Mouse (Mus musculus) liver, embryonic 14.5 days (tissue): ENCODE measurements at regions not wholly inside any gene's neighbourhood (a gene's known extent, or its start where the extent isn't known, plus 50 kb on each side); places are given as distances from the start of the nearest gene placed in this dataset.

Experiments used
- ATAC-seq: fragments of 200-750 bp; cut with Nextera tagmentation; 2 replicates; pipeline ENCODE4 v1.8.0; 2017; ENCODE audit warnings: moderate number of reproducible peaks, mild to moderate bottlenecking, moderate library complexity; ENCODE audit not compliant: insufficient read depth
- DNase-seq, 3 experiments: peaks; one replicate each; pipeline ENCODE4 v3.0.0-alpha.2; 2012 to 2013; ENCODE audit warnings: low read depth in 3 of 3, low spot score in 3 of 3
- H3K27ac ChIP-seq: fragments of 300-500 bp; sonication (generic); 2 replicates; pipeline ENCODE4 v1.5.1; 2014; ENCODE audit warnings: moderate library complexity, mild to moderate bottlenecking, control low read depth, inconsistent platforms
- H3K27me3 ChIP-seq: fragments of 300-500 bp; sonication (generic); 2 replicates; pipeline ENCODE4 v1.6.1; 2014; ENCODE audit warnings: mild to moderate bottlenecking, low read length, moderate library complexity; ENCODE audit not compliant: control insufficient read depth, insufficient read depth
- H3K36me3 ChIP-seq: fragments of 300-500 bp; sonication (generic); replicated peaks from 2 replicates; pipeline ENCODE4 v1.6.1; 2014; ENCODE audit warnings: low read depth; ENCODE audit not compliant: control insufficient read depth, insufficient read depth
- H3K4me1 ChIP-seq, 2 experiments: fragments of 200-500 bp in 1 of 2; fragments of 300-500 bp in 1 of 2; sonication (generic) in 1 of 2; replicated peaks; 2 replicates each; pipeline ENCODE4 v1.6.1; 2012 to 2014; ENCODE audit warnings: antibody characterized with exemption in 1 of 2, inconsistent platforms in 1 of 2, low read length in 1 of 2; ENCODE audit not compliant: control insufficient read depth in 2 of 2, insufficient read depth in 2 of 2
- H3K4me2 ChIP-seq: fragments of 300-500 bp; sonication (generic); 2 replicates; pipeline ENCODE4 v1.6.1; 2014; ENCODE audit warnings: low read depth, mild to moderate bottlenecking, control low read depth, moderate library complexity
- H3K4me3 ChIP-seq, 2 experiments: fragments of 200-500 bp in 1 of 2; fragments of 300-500 bp in 1 of 2; sonication (generic) in 1 of 2; 2 replicates each; pipeline ENCODE4 v1.5.1; 2012 to 2014; ENCODE audit warnings: low read depth in 2 of 2, low read length in 2 of 2, mild to moderate bottlenecking in 2 of 2, control low read depth in 1 of 2, inconsistent platforms in 1 of 2, moderate library complexity in 1 of 2; ENCODE audit not compliant: insufficient read depth in 1 of 2
- H3K9ac ChIP-seq: fragments of 300-500 bp; sonication (generic); replicated peaks from 2 replicates; pipeline ENCODE4 v1.6.1; 2014; ENCODE audit warnings: mild to moderate bottlenecking, control low read depth, moderate library complexity
- H3K9me3 ChIP-seq: fragments of 300-500 bp; sonication (generic); 2 replicates; pipeline ENCODE4 v1.6.1; 2016; ENCODE audit warnings: low read length, mixed read lengths; ENCODE audit not compliant: control insufficient read depth
- CTCF ChIP-seq: IDR thresholded peaks from 2 replicates; pipeline ENCODE4 v1.5.1; 2016; ENCODE audit warnings: antibody characterized with exemption, low read depth, control low read depth
- EP300 ChIP-seq: IDR thresholded peaks from 2 replicates; pipeline ENCODE4 v1.6.1; 2016; ENCODE audit warnings: antibody characterized with exemption, low read depth
- WGBS: fragments of 180-500 bp; shearing (Covaris S2); extraction: QIAGEN DNeasy Blood & Tissue Kit; methylation state at CpG from one replicate; pipeline ENCODE4 v1.1.7; 2014; ENCODE audit not compliant: insufficient replicate concordance; 5-methylcytosine and 5-hydroxymethylcytosine counted together

DNA sequence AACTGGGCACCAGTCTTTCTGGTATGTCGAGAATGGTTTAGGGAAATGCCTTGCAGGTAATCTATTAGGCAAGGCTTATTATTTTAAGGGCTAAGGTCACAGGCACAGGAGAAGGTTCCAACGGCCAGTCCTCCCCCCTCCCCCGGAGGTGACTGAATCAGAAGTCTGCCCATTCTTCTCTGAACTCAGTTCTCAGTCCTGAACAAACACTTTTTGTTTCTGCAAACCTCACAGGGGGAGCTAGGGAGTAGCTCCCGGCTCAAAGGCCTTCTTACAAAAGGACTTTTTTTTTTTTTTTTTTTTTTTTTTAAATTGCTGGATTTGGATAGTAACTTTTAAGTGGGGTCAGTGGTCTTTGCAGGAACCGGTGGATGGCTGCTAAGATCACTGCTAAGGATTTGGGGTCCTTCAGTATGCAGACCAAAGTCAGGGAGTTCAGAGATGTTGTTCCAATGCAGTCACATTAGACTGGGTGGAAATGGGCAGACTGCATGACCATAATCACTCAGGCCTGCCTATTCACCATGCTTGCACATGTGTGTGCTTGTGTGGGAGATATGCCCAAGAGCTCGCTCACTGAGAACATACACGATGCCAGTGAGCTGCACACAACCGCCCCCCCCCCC lies 467.1 kb downstream of the Vrk1 start:
- 16% methylated on average over 8 of the region's 8 CpGs for WGBS
- ATAC-seq (no peak), DNase-seq (no peak)
- H3K36me3 ChIP-seq, result no peaks in the 10 kb centered on the region
- peaks cover 31% of the 10 kb centered on the region for H3K27me3 ChIP-seq
- TF ChIP-seq CTCF, result no peak
- no peak for TF ChIP-seq EP300
- no peak overlapping the region for H3K9ac ChIP-seq
- H3K9me3 ChIP-seq, result no peaks in the 10 kb centered on the region
- no peak overlapping the region for H3K27ac ChIP-seq
- no peak overlapping the region for H3K4me2 ChIP-seq
- no peak overlapping the region for H3K4me3 ChIP-seq
- H3K4me1 ChIP-seq, result peaks cover 0 to 5% of the 10 kb centered on the region in 2 experiments; a peak in 1 of 4 replicates

DNA sequence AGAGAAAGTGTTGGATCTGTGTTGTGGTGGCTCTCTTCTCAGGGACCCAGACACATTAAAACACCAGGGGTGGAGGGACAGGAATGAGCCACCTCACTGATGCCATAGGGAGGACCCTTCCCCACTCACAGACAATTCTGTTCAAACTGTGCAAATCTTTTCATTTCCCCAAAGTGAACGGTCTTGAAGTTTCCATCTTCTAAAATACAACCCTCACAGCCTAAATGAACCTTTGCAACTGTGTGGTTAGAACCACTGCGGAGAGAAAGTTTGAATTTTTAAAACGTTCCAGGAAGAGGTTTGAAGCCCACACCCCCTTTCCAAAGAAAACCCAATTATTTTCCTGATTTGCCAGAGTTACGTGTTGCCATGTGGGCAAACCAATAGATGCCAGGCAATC lies 467.7 kb downstream of the Vrk1 start:
- no peak overlapping the region for H3K27ac ChIP-seq
- peaks cover 0 to 5% of the 10 kb centered on the region in 2 experiments; a peak in 1 of 4 replicates for H3K4me1 ChIP-seq
- H3K4me2 ChIP-seq, result no peak overlapping the region
- no peaks in the 10 kb centered on the region for H3K9me3 ChIP-seq
- no peak overlapping the region for H3K9ac ChIP-seq
- peaks cover 31% of the 10 kb centered on the region for H3K27me3 ChIP-seq
- DNase-seq, result no peak
- no peaks in the 10 kb centered on the region for H3K36me3 ChIP-seq
- no peak for TF ChIP-seq EP300
- TF ChIP-seq CTCF, result no peak
- H3K4me3 ChIP-seq, result no peak overlapping the region
- no peak for ATAC-seq
- WGBS, result 16% methylated on average over 4 of the region's 4 CpGs

DNA sequence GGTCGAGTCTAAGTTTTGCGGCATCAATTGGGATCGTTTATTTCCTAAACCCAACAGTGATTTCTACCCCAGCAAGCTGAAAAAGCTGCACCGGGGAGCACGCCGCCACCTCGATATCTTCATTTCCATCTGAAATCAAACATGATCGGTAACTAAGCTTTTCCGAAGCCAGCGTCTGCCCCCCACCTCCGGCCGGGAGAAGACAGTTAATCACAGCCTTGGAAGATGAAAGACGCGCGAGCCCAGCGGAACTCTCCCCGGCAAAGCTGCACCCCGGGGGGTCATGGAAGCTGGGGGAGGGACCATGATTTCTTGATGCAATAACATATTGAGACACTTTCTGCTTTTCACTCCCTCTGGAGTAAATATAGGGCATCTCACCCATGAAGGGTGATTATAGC lies 468.4 kb downstream of the Vrk1 start:
- H3K9me3 ChIP-seq, result no peaks in the 10 kb centered on the region
- no peak overlapping the region for H3K9ac ChIP-seq
- no peaks in the 10 kb centered on the region for H3K36me3 ChIP-seq
- H3K4me1 ChIP-seq, result peaks cover 0 to 5% of the 10 kb centered on the region in 2 experiments; a peak in 1 of 4 replicates
- DNase-seq, result no peak
- WGBS, result 3% methylated on average over 18 of the region's 18 CpGs
- H3K4me3 ChIP-seq, result peak overlapping the region in 1 of 2 experiments; percentile 14; a peak in 1 of 4 replicates
- H3K27me3 ChIP-seq, result peaks cover 31% of the 10 kb centered on the region
- H3K4me2 ChIP-seq, result peak overlapping the region; percentile 31
- no peak for ATAC-seq
- no peak for TF ChIP-seq EP300
- TF ChIP-seq CTCF, result no peak
- H3K27ac ChIP-seq, result no peak overlapping the region

DNA sequence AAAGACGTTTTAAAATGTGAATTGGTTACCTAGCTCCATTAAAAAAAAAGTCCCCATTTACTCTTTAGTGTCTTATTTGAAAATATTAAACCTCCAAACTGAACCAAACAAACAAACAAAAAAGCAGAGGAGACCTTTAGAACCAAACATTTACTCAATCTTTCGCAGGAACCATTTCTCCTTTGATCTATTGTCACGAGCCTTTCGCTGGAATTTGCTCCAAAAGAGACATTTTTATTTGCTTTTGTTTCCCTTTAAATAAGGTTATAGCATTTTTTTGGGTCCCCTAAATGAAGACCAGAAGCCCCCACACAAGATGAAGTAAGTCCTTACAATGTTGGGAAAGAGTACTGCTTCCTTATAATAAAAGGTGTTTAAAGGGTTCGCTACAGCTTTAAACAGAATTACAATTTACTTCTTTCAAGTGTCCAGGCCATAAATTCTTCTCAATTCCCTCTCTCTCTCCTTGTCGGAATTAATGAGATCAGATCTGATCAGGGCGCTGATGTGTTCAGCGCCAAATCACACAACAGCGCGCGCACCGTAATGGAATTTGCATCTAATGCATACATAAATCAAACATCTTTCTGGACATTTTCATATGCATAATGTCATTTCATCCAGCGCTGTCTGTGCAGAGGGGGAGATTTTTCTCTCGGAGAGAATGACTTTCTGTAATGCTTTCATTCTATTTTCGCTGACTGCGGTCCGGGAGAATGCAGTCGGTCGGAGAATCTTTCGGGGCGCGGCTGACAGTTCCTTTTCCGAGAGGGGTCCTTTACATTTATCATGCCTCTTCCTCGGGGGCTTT lies 469.2 kb downstream of the Vrk1 start:
- TF ChIP-seq EP300, result no peak
- no peak for TF ChIP-seq CTCF
- DNase-seq, result no peak
- Histone ChIP-seq H3K9ac (no peak overlapping the region), H3K27ac (no peak overlapping the region), H3K27me3 (peaks cover 31% of the 10 kb centered on the region), H3K4me1 (peaks cover 0 to 5% of the 10 kb centered on the region in 2 experiments; a peak in 1 of 4 replicates), H3K9me3 (no peaks in the 10 kb centered on the region), H3K4me2 (peak overlapping the region; percentile 31), H3K4me3 (no peak overlapping the region), H3K36me3 (no peaks in the 10 kb centered on the region)
- ATAC-seq, result no peak
- 3% methylated on average over 24 of the region's 24 CpGs for WGBS

GRCm38 (mm10) chr12:106479878-106480194 lies 469.8 kb downstream of the Vrk1 start:
- 9% methylated on average over 6 of the region's 6 CpGs for WGBS
- TF ChIP-seq CTCF (no peak), EP300 (no peak)
- peaks cover 0 to under 1% of the 10 kb centered on the region in 2 experiments; a peak in 1 of 4 replicates for H3K4me1 ChIP-seq
- peak overlapping the region; percentile 31 for H3K4me2 ChIP-seq
- no peak overlapping the region for H3K4me3 ChIP-seq
- H3K27ac ChIP-seq, result no peak overlapping the region
- no peaks in the 10 kb centered on the region for H3K36me3 ChIP-seq
- ATAC-seq (no peak), DNase-seq (no peak)
- no peaks in the 10 kb centered on the region for H3K9me3 ChIP-seq
- no peak overlapping the region for H3K9ac ChIP-seq
- H3K27me3 ChIP-seq, result peaks cover 31% of the 10 kb centered on the region
